Mouse (Mus musculus): ENCODE data around the gene Nudt9. TPM values are rescaled to one million over a fixed set of nuclear protein-coding genes. Genes with fewer than 3 reads are reported as not detected.

Nudt9 gene
- total RNA-seq, 2 experiments from 2014 or later = 120 to 159 TPM

DNA sequence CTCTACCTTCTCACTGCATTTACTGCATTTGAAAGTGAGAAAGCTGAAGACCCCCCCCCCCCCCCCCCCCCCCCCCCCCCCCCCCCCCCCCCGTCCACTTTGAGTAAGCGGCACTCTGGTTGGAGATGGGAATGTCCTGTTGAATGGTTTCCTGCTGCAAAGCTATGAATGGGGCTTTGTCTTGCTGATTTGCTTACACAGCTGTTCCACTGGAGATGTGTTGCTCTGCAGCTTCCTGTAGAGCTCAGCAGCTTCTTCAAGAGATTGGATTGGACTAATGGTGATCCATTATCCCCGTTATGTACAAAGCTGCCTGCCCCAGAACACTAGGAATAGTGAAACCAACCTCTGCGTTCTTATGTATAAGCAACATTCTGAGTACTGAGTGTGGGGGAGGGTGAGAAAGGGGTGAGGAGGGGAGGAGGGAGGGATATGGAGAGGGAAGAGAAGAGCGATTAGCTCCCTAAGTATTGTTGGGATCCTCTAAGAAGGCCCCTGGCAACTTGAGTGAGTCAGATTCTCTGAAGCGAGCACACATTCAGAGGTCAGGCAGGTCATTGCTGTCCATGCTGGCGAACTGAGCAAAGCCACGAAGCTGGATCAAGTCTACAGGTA, 26.3 kb downstream of the Nudt9 start:
- no peak for ATAC-seq (replicated peaks; ENCODE audit: low FRiP score, low TSS enrichment, poor library complexity, severe bottlenecking)

DNA sequence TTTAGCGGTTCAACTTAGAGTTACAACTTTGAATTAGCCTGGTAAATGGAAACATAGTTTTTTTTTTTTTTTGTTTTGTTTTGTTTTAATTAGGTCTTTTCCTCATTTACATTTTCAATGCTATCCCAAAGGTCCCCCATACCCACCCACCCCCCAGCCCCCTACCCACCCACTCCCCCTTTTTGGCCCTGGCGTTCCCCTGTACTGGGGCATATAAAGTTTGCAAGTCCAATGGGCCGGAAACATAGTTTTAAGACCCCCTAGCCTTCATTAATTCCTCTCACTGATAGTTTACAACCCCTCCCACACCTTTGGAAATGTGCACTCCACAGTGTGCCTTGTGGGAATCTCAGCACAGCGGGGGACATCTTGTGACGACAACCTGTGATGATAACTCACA, 27.5 kb downstream of the Nudt9 start:
- ATAC-seq (replicated peaks; ENCODE audit: low FRiP score, low TSS enrichment, poor library complexity, severe bottlenecking) = no peak

DNA sequence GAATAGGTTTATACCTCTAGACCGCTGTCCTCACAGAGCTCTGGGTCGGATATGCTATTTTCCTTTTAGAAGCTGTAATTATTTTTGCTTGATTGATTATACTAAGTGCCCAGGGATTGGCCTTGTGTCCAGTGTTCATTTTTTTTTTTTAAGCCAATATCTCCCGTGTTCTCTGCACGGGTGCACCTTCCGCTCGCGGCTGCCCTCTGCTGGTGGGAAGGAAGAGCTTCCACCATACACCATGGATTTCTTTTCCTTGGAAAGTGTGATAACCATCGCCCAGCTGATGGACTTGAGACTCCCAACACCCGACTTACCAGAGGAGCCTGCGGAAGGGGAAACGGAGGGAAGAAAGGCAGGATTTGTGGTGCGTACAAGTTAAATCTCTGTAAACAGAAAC, 28.3 kb downstream of the Nudt9 start:
- peak; percentile 80 for ATAC-seq (replicated peaks; ENCODE audit: low FRiP score, low TSS enrichment, poor library complexity, severe bottlenecking)

- ATAC-seq (replicated peaks; ENCODE audit: low FRiP score, low TSS enrichment, poor library complexity, severe bottlenecking) = no peak
These were observed 30.3 kb downstream of the Nudt9 start for GRCm38 (mm10) chr5:104076361-104076760.

DNA sequence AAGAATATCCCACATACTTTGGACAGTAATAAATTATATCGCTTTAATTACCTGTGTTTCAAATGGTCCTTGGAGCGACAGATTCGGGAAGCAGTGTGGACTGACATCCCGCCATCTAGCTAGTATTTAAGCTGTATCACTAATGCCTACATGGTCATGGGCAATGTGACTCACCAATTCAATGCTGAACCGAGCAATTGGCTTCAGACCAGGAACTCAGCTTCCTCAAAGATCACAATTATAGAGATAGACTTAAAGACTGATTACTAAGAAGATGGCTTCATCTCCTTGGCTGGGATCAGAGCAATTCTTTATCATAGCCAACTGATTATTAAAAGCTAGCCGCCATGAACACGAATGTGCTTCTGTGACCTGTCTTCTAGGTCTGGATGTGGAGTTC, 31.4 kb downstream of the Nudt9 start, which contains the start of gene Gm17660:
Gm17660 (minus strand) TSS at position 101 of the 400 bp plus-strand sequence.
- no peak for ATAC-seq (replicated peaks; ENCODE audit: low FRiP score, low TSS enrichment, poor library complexity, severe bottlenecking)

DNA sequence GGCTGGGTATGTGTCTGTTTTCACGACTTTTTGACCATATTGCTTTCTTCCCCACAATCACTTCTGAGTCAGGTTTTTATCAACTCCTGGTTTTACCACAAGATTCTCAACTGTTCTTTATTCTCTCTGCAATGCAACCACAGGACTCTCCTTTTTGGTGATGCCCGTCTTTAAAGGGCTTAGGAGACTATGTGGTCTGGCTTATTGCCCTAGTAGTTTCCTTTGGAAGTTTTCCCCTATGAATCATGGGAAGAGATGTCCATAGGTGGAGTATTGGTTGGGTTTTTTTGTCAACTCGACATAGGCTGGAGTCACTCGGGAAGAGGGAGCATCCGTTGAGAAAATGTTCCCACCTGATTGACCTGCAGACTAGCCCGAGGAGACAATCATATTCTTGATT, 34.6 kb downstream of the Nudt9 start:
- ATAC-seq (replicated peaks; ENCODE audit: low FRiP score, low TSS enrichment, poor library complexity, severe bottlenecking) = no peak

GRCm38 (mm10) chr5:104085366-104085765, 39.3 kb downstream of the Nudt9 start:
- no peak for ATAC-seq (replicated peaks; ENCODE audit: low FRiP score, low TSS enrichment, poor library complexity, severe bottlenecking)

DNA sequence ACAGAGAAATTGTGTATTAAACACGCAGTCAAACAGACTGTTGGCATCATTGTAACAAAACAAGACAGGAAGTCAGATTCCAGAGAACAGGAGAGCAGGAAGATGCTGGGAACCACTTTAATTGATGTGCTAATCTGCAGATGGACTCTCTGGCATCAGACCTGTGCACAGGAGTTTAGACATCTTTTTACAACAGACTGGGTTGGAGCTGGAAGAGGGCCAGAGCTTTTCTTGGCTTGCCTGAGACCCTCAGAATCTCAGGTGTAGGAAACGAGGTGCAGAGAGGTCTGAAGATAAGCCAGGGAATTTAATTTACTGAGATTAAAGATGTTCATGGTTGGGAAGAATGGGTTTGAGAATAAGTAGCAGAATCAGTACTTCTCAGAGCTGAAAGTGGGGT, 43.6 kb downstream of the Nudt9 start:
- ATAC-seq (replicated peaks; ENCODE audit: low FRiP score, low TSS enrichment, poor library complexity, severe bottlenecking) = no peak

- ATAC-seq (replicated peaks; ENCODE audit: low FRiP score, low TSS enrichment, poor library complexity, severe bottlenecking) = no peak
These were observed 49.4 kb downstream of the Nudt9 start for GRCm38 (mm10) chr5:104095416-104096077.

DNA sequence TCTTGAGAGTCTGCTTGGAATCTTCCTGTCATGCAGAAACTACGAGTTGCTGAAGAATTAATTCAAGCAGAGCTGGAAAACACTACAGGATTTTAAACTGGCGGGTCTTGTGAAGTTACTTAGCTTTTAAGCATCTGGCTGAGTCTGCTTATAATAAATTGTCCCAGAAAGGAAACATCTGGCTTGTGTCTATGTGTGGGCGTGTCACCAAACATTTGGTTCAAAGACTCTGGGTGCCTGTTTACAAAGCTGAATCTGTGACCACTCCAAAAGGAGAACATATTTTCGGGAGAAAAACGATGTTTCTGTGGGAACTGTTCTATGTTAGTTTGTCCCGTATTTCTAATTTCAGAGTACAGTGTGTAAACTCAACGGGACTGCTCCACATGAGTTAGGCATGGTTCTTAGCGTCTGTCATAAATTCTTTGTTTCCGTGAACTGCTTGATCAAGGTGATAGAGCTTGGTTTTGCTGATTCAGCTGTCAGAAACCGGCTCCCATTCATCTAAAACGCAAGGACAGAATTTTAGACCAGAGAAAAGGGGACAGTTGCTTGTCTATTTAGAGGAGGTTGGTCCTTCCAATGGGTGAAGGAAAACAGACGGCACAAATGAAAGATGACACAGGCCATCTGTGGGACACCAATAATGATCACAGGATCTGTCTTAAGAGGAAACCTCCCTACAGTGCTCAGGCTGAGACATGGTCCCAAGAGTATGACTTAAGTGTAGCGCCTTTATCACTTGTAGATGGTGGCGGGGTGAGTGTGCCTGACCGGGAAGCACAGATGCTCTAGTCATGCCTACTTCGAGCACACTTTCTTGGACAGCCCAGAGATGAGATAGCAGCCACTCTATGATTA, 50.2 kb downstream of the Nudt9 start:
- ATAC-seq (replicated peaks; ENCODE audit: low FRiP score, low TSS enrichment, poor library complexity, severe bottlenecking) = no peak

DNA sequence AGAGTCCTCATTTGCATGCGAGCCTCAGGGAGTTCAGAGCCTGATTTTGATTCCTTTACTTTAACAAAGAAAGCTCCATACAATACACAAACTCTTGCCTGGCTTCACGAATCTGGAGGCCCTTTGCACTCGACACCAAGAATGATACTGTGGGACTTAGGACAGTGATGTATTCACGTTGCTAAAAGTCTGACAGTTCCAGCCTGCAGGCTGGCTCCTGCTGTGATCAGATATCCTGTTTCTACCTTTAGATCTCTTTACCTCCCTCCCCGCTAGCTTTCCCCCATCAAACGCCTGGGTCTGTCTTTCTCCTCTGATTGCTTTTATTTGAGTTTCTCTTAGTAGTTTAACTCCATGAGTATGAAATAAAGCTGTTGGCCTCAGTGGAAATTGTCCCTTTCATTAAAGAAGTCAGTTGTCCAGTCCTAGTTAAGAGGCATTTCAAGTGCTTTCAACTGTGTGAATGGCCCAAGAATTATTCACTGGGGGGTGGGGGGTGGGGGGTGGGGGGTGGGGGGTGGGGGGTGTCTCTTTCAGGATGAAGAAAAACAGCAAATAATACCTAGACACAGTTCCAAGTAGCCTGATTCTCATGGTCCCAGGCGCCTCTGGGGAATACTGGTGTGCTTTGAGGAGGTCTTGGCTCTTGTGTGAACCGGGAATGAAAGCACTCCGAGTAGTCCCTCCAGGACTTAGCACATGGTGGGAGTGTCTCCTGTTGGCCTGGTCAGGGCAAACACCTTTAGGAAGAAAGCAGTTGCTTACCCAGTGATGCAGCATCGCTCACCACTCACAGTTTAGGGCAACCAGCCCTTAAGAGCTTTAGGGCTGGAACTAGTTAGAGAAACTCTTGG, 55.8 kb downstream of the Nudt9 start:
- ATAC-seq (replicated peaks; ENCODE audit: low FRiP score, low TSS enrichment, poor library complexity, severe bottlenecking) = no peak

DNA sequence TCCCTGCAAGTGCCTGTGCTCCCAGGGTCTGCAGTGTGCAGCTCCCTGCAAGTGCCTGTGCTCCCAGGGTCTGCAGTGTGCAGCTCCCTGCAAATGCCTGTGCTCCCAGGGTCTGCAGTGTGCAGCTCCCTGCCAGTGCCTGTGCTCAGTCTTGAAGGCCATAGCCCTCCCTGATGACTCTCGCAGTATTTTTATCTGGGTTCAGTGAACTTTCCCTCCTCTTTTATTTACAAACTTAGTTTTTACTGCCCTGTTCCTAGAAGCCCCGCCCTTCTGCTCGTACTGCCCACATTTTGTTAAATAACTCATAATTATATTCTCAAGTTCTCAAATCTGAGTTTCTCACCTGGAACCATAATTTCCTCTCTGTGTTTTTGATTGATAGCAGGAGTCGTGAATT, 57.1 kb downstream of the Nudt9 start:
- no peak for ATAC-seq (replicated peaks; ENCODE audit: low FRiP score, low TSS enrichment, poor library complexity, severe bottlenecking)

DNA sequence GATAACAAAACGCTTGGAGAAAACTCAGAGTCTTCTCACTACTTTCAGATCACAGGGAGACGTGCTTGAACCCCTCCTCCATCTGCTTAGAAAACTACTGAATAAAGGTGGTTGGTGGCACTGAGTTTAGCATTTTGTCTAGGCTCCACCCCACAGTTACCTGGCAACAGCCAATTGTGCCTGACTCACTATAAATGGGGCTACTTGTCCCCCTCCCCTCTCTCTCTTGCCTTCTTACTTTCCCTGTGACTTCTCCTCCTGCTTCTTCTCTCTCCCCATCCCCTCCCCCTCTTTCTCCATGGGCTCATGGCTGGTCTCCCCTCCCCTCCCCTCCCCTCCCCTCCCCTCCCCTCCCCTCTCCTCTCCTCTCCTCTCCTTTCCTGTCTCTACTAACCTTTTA, 58.0 kb downstream of the Nudt9 start:
- no peak for ATAC-seq (replicated peaks; ENCODE audit: low FRiP score, low TSS enrichment, poor library complexity, severe bottlenecking)

- ATAC-seq (replicated peaks; ENCODE audit: low FRiP score, low TSS enrichment, poor library complexity, severe bottlenecking) = no peak
These were observed 62.2 kb downstream of the Nudt9 start for GRCm38 (mm10) chr5:104108127-104108875.

GRCm38 (mm10) chr5:104108879-104109369, 62.8 kb downstream of the Nudt9 start:
- ATAC-seq (replicated peaks; ENCODE audit: low FRiP score, low TSS enrichment, poor library complexity, severe bottlenecking) = 0 out of 2 replicates have a peak, but pooled peaks have one; percentile 35

DNA sequence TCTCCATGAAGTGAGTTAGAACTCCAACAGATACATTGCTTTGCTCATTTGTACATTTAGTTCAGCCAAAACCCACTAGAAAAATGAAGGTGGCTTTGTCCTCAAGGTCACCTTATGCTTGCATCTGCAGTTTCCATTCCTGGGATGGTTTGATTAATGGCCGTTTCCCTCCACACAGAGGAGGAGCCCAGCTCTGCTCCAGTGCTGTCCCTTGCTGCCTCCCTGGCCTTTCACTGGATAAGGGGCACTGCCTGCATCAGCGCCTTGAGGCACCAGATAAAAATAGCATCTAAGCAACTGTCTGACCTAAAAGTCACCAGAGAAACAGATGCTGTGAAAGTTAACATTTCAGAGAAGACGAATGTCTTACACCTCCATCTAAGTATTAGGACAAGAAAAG, 63.4 kb downstream of the Nudt9 start:
- ATAC-seq (replicated peaks; ENCODE audit: low FRiP score, low TSS enrichment, poor library complexity, severe bottlenecking) = no peak

DNA sequence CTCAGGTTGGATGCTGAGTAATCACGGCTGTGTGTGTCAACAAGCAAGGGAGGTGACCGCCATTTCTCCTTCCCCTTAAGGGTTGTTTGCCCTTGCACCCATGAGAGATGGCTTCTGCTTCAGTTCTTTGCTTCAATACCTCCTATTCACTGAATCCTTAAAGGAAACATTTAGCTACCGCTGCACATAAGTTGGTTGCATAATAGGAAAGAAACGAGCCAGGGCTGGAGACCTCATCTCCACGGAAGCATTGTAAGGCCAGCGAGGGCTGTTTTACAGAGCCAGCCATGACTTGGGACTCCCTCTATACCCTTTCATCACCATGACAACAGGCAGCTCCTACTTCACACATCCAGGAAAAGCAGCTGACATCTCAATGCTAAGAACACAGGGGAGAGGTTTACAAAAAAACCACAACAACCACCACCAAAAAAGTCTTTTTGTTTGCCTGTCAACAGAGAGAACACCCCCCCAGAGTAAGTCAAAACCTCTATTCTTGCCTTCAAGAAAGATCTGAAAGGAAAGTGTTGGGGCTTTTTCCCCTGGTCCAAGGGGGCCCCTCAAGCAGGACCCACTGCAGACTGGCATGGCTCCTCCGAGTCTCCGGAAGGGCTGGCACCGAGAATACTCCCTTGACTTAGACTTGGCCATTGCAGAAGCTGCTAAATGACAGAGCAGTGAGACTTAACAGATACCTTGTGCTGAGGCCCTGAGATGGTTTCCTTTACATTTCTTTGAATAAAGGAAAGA, 64.2 kb downstream of the Nudt9 start:
- ATAC-seq (replicated peaks; ENCODE audit: low FRiP score, low TSS enrichment, poor library complexity, severe bottlenecking) = no peak

GRCm38 (mm10) chr5:104112016-104112415, 65.9 kb downstream of the Nudt9 start:
- no peak for ATAC-seq (replicated peaks; ENCODE audit: low FRiP score, low TSS enrichment, poor library complexity, severe bottlenecking)
